Mouse (Mus musculus): ENCODE results near the gene Pim3. TPM values are rescaled to one million over a fixed set of nuclear protein-coding genes. Genes with fewer than 3 reads are reported as not detected.

Gene Pim3
- polyA plus RNA-seq, 1 experiment from 2014 or later = 68.7 TPM

DNA sequence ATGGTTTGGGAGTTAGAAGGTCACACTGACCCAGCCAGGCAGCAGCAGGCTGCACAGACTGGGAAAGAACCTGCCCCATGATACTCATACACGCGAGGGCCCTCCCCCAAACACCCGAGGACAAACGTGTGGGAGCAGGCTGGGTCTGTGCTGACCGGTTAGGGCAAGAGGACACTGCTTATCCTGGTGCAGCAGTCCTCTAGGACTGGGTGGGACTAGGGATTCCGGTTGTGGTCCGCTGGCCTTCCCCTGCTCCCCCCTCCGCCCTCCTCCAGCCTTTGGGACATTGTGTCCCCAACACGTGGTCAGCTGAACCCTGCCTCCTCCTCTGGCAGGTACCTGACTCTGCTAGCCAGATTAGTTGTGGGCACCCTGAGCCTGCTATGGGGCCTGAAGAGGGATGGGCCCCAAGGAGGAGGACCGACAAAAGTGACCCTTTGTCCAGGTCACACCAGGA is 13.7 kb downstream of the Pim3 start:
- no peaks in the 10 kb centered on the region for H3K36me3 ChIP-seq
- no peaks in the 10 kb centered on the region for H3K9me3 ChIP-seq
- H3K4me1 ChIP-seq = peaks cover 6% of the 10 kb centered on the region; the same call in 1 of the 2 replicates
- 35% methylated on average over 10 of the region's 10 CpGs for WGBS
- no peak overlapping the region for H3K4me3 ChIP-seq (replicated peaks)
- no peak overlapping the region for H3K27ac ChIP-seq
- H3K4me2 ChIP-seq = peak overlapping the region; percentile 33; the same call in 1 of the 2 replicates
- no peak overlapping the region for H3K9ac ChIP-seq
- peak; percentile 47; the same call in 1 of the 2 replicates for ATAC-seq (ENCODE audit: insufficient read depth, low FRiP score, low read depth)
- H3K27me3 ChIP-seq (replicated peaks) = no peaks in the 10 kb centered on the region

DNA sequence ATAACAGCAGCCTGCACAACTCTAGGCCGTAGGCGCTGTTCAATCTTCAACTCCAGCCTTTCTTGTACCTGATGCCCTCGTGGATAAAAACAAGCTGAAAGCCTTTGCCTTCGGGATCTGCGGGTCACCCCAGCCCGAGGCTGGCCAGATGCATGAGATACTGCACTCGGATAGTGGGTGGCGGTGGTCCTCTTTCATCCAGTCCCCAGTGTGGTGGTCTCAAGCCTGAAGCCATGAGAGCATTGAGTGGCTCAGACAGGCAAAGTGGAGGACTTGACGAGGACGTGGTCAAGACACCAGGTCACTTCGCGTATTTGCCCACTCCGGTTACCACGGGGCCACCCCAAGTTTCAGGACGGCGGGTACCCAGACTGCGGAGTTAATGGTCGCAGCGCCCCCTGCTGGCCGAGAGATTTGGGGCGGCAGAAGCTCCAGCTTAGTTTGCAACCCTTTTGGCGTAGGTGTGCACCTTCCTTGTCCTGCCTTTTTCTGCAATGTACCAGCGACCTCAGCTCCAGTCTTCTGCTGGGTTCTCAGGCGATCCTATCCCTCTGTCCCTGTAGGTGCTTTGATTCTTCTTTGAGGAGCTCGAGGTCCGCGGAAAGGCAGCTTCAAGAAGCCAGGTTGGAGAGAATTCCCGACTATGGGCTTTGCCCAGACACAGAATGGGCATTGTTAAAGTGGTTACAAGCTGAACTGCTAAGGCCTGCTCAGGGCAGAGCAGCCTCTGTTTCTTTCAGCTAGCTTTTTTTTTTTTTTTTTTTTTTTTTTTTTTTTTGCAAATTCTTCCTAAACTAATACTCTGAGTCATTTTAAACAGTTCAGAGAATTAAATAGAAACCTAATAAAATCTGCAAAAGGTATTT is 14.4 kb downstream of the Pim3 start:
- no peaks in the 10 kb centered on the region for H3K9me3 ChIP-seq
- H3K27me3 ChIP-seq (replicated peaks) = no peaks in the 10 kb centered on the region
- H3K36me3 ChIP-seq = no peaks in the 10 kb centered on the region
- no peak overlapping the region for H3K27ac ChIP-seq
- 12% methylated on average over 28 of the region's 28 CpGs for WGBS
- no peak overlapping the region for H3K4me3 ChIP-seq (replicated peaks)
- H3K9ac ChIP-seq = no peak overlapping the region
- H3K4me2 ChIP-seq = peak overlapping the region; percentile 33; the same call in 1 of the 2 replicates
- ATAC-seq (ENCODE audit: insufficient read depth, low FRiP score, low read depth) = peak; percentile 40
- peaks cover 6% of the 10 kb centered on the region; the same call in 1 of the 2 replicates for H3K4me1 ChIP-seq

DNA sequence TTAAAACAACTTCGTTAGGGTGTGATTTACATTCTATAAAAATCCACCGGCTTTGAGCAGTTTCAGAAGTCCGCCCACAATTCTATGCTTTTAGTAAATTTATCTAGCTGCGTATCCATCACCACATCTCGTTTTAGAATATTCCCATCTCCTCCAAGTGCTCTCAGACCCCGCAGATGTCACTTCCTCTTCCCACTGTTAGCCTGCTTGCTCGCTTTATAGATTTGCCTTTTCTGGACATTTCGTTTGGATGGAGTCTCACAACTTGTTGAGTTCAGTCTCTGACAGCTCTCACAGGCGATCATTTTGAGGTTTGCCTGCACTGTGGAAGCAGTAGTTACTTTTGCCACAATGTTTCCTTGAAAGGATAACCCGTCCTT is 15.0 kb downstream of the Pim3 start:
- H3K9me3 ChIP-seq = no peaks in the 10 kb centered on the region
- no peak for ATAC-seq (ENCODE audit: insufficient read depth, low FRiP score, low read depth)
- no peak overlapping the region for H3K4me3 ChIP-seq (replicated peaks)
- no peak overlapping the region for H3K27ac ChIP-seq
- H3K4me1 ChIP-seq = peaks cover 6% of the 10 kb centered on the region; the same call in 1 of the 2 replicates
- H3K27me3 ChIP-seq (replicated peaks) = no peaks in the 10 kb centered on the region
- no peak overlapping the region for H3K9ac ChIP-seq
- H3K4me2 ChIP-seq = no peak overlapping the region
- H3K36me3 ChIP-seq = no peaks in the 10 kb centered on the region
- 79% methylated on average over 10 of the region's 10 CpGs for WGBS

GRCm38 (mm10) chr15:88881253-88882044 is 19.5 kb downstream of the Pim3 start:
- 59% methylated on average over 22 of the region's 22 CpGs for WGBS
- no peak for ATAC-seq (ENCODE audit: insufficient read depth, low FRiP score, low read depth)
- Histone ChIP-seq H3K4me2 (no peak overlapping the region), H3K4me1 (no peaks in the 10 kb centered on the region), H3K9ac (no peak overlapping the region), H3K36me3 (no peaks in the 10 kb centered on the region), H3K4me3 (replicated peaks) (no peak overlapping the region), H3K9me3 (no peaks in the 10 kb centered on the region), H3K27ac (no peak overlapping the region), H3K27me3 (replicated peaks) (no peaks in the 10 kb centered on the region)

GRCm38 (mm10) chr15:88882851-88883250 is 20.9 kb downstream of the Pim3 start:
- H3K4me1 ChIP-seq = no peaks in the 10 kb centered on the region
- H3K36me3 ChIP-seq = no peaks in the 10 kb centered on the region
- H3K27ac ChIP-seq = no peak overlapping the region
- 63% methylated on average over 4 of the region's 4 CpGs for WGBS
- H3K27me3 ChIP-seq (replicated peaks) = no peaks in the 10 kb centered on the region
- no peaks in the 10 kb centered on the region for H3K9me3 ChIP-seq
- H3K9ac ChIP-seq = no peak overlapping the region
- no peak for ATAC-seq (ENCODE audit: insufficient read depth, low FRiP score, low read depth)
- H3K4me2 ChIP-seq = no peak overlapping the region
- no peak overlapping the region for H3K4me3 ChIP-seq (replicated peaks)

GRCm38 (mm10) chr15:88883342-88883741 is 21.4 kb downstream of the Pim3 start:
- ATAC-seq (ENCODE audit: insufficient read depth, low FRiP score, low read depth) = no peak
- Histone ChIP-seq H3K9me3 (no peaks in the 10 kb centered on the region), H3K27ac (no peak overlapping the region), H3K9ac (no peak overlapping the region), H3K4me1 (no peaks in the 10 kb centered on the region), H3K36me3 (no peaks in the 10 kb centered on the region), H3K4me3 (replicated peaks) (no peak overlapping the region), H3K4me2 (no peak overlapping the region), H3K27me3 (replicated peaks) (no peaks in the 10 kb centered on the region)
- WGBS = 80% methylated on average over 9 of the region's 9 CpGs

DNA sequence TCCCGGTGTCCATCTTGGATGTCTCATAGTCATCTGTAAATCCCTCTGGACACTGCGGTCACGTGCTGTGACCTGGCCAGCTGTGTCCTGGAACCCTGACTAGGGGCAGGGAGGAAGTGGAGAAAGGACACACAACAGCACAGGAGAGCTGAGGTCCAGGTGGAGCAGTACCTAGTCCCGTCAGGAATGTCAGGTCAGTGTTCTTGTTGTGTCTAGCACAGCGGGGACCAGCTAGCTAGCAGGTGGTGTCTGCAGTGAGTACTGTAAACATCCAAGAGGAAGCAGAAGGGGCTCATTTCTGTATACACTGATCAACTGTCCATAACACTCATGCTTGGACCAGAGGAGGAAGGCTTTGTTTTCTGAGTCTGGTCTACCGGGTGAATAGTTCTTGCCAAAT is 23.4 kb downstream of the Pim3 start:
- Histone ChIP-seq H3K36me3 (no peaks in the 10 kb centered on the region), H3K9ac (no peak overlapping the region), H3K4me2 (no peak overlapping the region), H3K4me1 (0 out of 2 replicates have a peak, but pooled peaks cover 8% of the 10 kb centered on the region), H3K9me3 (no peaks in the 10 kb centered on the region), H3K27ac (no peak overlapping the region), H3K27me3 (replicated peaks) (no peaks in the 10 kb centered on the region), H3K4me3 (replicated peaks) (no peak overlapping the region)
- WGBS = 68% methylated on average over 6 of the region's 6 CpGs
- ATAC-seq (ENCODE audit: insufficient read depth, low FRiP score, low read depth) = no peak

DNA sequence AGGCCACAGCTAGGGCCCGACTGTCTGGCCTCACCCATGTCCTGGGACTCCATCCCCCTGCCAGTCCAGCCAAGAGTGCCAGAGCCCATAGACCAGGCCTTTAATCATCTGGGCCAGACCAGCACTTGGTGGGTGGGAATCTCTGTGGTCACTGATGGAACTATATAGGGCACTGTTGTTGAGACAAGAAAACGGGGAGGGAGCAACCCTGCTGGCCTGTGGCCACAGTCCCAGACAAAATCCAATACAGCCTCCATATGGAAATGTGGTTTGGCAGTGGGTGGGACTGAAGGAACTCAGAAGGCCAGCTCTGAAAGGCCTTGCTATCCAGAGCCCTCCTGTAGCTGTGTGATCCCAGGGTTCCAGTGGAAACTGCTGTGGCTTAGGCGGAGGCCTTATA is 27.0 kb downstream of the Pim3 start:
- no peak for ATAC-seq (ENCODE audit: insufficient read depth, low FRiP score, low read depth)
- H3K27ac ChIP-seq = no peak overlapping the region
- 83% methylated on average over 3 of the region's 3 CpGs for WGBS

GRCm38 (mm10) chr15:88889994-88890393 is 28.0 kb downstream of the Pim3 start:
- Histone ChIP-seq H3K9ac (no peak overlapping the region), H3K4me2 (peak overlapping the region; percentile 98), H3K4me3 (replicated peaks) (no peak overlapping the region), H3K4me1 (0 out of 2 replicates have a peak, but pooled peaks cover 13% of the 10 kb centered on the region), H3K9me3 (no peaks in the 10 kb centered on the region), H3K27me3 (replicated peaks) (no peaks in the 10 kb centered on the region), H3K36me3 (no peaks in the 10 kb centered on the region), H3K27ac (no peak overlapping the region)
- WGBS = 80% methylated on average over 3 of the region's 3 CpGs
- no peak for ATAC-seq (ENCODE audit: insufficient read depth, low FRiP score, low read depth)

More for the DNA sequence above, 27.0 kb downstream of the Pim3 start:
- no peaks in the 10 kb centered on the region for H3K9me3 ChIP-seq
- no peak overlapping the region for H3K4me2 ChIP-seq
- no peak overlapping the region for H3K9ac ChIP-seq
- no peaks in the 10 kb centered on the region for H3K27me3 ChIP-seq (replicated peaks)
- H3K36me3 ChIP-seq = no peaks in the 10 kb centered on the region
- H3K4me3 ChIP-seq (replicated peaks) = no peak overlapping the region
- 0 out of 2 replicates have a peak, but pooled peaks cover 13% of the 10 kb centered on the region for H3K4me1 ChIP-seq

- Histone ChIP-seq H3K4me2 (peak overlapping the region; percentile 98), H3K4me1 (0 out of 2 replicates have a peak, but pooled peaks cover 13% of the 10 kb centered on the region), H3K9me3 (no peaks in the 10 kb centered on the region), H3K4me3 (replicated peaks) (peak overlapping the region; percentile 51), H3K27me3 (replicated peaks) (no peaks in the 10 kb centered on the region), H3K9ac (peak overlapping the region; percentile 29; the same call in 1 of the 2 replicates), H3K36me3 (no peaks in the 10 kb centered on the region), H3K27ac (no peak overlapping the region)
- ATAC-seq (ENCODE audit: insufficient read depth, low FRiP score, low read depth) = peak; percentile 93
- 2% methylated on average over 37 of the region's 41 CpGs for WGBS
Measured at GRCm38 (mm10) chr15:88890751-88891675, 29.0 kb downstream of the Pim3 start.

GRCm38 (mm10) chr15:88891676-88892040 is 29.7 kb downstream of the Pim3 start:
- Histone ChIP-seq H3K36me3 (no peaks in the 10 kb centered on the region), H3K27ac (no peak overlapping the region), H3K4me2 (peak overlapping the region; percentile 98), H3K4me3 (replicated peaks) (peak overlapping the region; percentile 51), H3K27me3 (replicated peaks) (no peaks in the 10 kb centered on the region), H3K4me1 (0 out of 2 replicates have a peak, but pooled peaks cover 13% of the 10 kb centered on the region), H3K9ac (no peak overlapping the region), H3K9me3 (no peaks in the 10 kb centered on the region)
- ATAC-seq (ENCODE audit: insufficient read depth, low FRiP score, low read depth) = no peak
- 68% methylated on average over 8 of the region's 8 CpGs for WGBS
